Mouse (Mus musculus) olfactory bulb, adult 2 months (tissue): ENCODE results near the gene Cflar.
"Not testable (repeated sequence)": the region's sequence is repeated elsewhere in the genome, so short reads cannot be mapped to it uniquely, and the experiment has no call there.

Experiments used
- CTCF ChIP-seq: fragments of 200-500 bp; IDR thresholded peaks from 2 replicates; pipeline ENCODE4 v1.5.1; 2012; ENCODE audit warnings: low read depth, mild to moderate bottlenecking, low read length, moderate library complexity; ENCODE audit not compliant: insufficient read depth
- POLR2A ChIP-seq: fragments of 200-500 bp; IDR thresholded peaks from 2 replicates; pipeline ENCODE4 v1.6.1; 2012; ENCODE audit warnings: mild to moderate bottlenecking, low read depth, low read length, moderate library complexity; ENCODE audit not compliant: insufficient read depth

- not testable (repeated sequence) for TF ChIP-seq CTCF, POLR2A
Measured at GRCm38 (mm10) chr1:58690834-58691488, 20.3 kb upstream of the Cflar start.
